Mouse (Mus musculus) urinary bladder, postnatal 36 days (tissue): ENCODE data around the gene A930017K11Rik.
A peak's percentile ranks its signal among the peaks of the same experiment; 100 is the strongest.

Experiments used
- DNase-seq, 2 experiments: peaks; one replicate each; pipeline ENCODE4 v3.0.0; 2022; ENCODE audit warnings: low spot score in 2 of 2, mixed read lengths in 1 of 2

Gene A930017K11Rik

DNA sequence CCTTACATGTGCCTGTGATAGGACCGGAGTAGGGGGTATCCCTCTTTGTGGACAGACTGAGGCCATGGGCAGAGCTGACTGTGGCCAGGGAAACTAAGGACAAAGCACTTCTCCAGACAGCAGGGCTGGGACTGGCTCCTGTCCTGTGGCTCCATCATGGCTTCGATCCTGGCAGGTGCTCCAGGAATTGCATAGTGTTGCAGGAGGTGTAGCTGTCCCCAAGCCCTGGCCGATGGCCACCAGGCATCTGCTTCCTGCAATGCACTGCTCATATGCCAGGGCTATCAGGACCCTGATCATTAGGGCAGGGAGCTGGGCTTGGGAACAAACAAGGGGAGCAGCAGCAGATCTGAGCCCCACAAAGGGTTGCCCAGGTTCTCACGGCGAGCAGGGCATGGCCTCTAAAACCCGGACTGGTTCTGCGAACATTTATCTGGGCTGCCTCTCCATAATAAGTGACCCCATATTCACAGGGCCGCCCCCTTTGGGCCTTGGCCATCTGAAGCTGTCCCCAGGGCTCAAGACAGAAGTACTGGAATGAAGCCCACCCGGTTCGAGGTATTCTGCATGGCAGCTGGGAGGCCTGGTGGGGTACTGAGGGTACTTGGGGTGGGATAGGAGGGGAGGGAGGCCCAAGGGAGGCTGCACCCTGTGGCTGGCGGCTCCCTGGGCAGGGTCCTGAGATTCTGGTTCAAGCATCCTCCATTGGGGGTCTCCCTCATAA is 6.6 kb upstream of the A930017K11Rik start:
- DNase-seq, result no peak

DNA sequence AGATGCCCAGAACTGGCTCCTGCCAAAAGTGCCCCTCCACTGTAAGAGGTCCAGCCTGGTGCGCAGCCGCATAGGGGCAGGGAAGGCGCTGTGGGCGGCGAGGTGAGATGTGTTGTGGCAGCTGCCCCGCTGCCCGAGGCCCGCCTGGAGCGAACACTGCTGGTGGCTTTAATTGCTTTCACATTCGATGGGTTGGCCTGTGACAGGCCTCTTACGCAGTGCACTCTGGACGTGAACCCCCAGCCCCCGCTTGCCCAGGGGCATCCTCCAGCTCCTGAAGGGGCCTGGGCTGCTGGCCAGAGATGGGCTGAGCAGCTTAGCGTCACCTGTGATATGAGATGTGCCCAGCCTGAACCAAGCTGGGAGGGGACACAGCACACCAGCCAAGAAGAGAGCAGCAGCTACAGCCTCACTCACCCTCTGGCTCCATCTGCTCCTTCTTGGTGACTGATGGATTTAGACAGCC is 5.3 kb upstream of the A930017K11Rik start:
- no peak for DNase-seq

DNA sequence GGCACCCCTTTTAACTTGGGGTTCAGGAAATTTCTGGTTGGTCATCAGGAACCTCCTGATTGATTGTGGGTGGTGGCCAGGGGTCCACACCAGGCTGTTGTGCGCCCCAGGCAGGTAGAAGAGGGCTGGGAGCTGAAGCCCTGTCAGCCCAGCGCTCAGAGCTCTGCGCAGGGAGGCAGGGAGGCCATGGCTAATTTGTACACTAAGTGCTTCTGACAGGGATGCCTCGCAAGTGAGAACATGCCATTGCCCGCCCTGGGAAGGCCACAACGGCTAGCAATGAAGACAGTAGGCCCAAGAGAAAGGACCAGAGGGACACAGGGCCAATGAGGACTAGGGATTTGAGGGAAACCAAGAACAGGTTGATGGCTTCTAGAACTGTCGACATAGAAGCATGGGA is 4.3 kb upstream of the A930017K11Rik start:
- no peak for DNase-seq

DNA sequence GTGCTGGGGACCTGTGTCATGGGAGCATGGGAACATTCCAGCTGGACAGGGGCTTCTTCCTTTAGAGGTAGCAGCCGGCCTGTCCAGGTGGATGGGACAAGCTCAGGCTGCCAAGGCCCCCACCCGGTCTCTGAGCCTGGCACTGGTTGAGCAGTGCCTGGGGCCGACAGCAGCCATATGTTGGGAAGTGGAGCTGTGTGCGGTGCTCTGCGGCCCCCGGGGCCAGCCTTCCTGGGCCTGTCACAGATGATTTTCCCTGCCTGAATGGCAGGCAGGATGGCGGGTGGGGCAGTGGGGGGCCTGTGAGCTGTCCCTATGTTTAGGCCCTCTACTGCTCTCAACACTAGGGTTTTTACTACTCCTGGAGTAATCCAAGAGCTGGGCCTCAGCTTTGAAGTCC is 3.8 kb upstream of the A930017K11Rik start:
- no peak for DNase-seq

DNA sequence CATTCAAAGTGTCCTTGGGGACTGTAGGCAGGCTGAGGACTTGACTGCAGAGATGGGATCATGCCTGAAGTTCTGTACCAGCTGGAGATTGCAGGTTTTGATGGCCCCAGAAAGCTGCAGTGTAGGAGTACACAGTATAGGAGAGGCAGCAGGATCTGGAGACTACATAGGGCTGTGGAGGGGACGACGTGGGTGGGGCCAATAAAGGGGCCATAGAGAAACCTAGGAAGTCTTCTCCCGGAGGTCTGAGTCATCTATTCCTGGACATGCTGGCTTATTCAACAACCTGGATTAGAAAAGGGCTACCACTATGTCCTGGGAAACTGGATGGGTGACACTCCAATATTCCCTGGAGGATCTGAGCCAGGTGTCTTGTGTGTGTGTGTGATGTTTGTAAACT is 3.4 kb upstream of the A930017K11Rik start:
- DNase-seq, result no peak

DNA sequence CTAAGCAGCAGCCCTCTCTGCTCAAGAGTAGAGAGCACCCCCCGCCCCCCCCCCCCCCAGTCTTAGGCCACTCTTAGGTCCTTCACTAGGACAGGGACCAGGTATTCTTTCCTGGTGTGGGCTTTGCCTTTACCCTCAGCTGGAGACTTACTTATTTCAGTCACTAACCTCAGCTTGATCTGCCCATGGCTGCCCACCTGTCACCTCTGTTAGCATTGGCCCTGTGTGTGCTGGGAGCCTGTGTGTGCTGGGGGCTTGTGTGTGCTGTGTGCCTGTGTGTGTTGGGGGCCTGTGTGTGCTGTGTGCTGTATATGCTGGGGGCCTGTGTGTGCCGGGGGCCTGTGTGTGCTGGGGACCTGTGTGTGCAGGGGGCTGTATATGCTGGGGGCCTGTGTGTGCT is 2.3 kb upstream of the A930017K11Rik start:
- DNase-seq, result no peak

DNA sequence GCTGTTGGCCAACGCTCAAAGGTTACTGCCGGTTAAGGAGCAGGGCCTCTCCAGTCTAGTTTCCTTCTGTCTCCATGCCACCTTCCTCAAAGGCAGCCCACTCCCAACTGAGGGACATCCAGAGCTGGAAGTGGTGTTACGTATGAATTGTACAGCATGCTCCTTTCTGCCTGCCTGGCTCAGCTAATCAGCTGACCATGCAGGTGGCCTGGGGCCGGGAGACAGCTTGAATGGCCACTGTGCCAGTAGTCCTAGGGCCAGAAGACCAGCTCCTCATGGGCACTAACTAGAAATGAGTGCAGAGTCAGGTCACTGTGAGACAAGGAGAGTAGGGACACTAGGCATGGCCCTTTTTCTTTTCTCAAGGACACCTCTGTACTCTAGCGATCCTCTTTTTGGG is 796 bp upstream of the A930017K11Rik start:
- no peak for DNase-seq

DNA sequence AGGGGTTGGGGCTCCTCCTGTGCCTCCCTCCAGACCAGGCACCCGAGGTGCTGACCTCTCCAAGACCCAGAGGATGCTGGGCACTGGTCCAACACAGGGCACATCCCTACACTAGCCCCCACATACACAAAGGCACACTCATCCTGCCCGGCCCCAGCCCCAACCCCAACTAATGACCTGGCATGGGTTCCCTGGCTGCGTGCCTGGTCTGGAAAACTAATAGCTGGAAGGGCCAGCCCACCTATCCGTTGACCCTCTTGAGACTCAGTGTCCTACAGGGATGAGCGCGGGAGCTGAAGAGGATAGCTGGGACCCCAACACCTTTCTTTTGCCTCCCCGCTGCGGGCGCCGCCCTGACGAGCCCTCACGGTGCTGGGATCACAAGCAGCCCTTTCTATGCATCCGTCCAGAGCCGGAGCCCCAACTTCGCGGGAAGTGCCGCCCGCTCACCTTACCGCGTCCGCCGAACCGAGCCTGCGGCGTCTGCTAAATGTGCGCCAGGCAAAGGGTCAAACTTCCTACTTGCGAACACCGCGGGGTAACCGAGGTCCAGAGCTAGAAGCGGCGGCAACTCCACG is 1.1 kb downstream of the A930017K11Rik start:
- no peak for DNase-seq

DNA sequence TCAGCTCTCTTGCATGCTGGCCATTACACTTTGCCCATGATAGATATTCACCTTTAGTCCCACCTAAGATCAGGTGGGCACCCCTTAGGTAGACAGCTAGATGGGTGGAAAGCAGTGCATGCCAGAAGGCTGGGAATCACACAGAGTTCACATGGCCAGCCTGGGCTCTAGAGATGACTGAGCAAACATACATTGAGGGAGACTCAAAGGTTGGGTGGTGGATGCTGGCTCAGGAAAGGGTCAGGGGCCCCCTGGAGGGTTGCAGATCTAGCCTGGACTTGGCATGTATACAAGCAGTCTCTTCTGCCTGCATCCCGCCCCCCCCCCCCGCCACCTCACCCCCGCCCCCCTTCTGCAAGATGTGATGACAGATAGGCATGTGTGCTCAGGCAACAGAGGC is 1.7 kb downstream of the A930017K11Rik start:
- no peak for DNase-seq

DNA sequence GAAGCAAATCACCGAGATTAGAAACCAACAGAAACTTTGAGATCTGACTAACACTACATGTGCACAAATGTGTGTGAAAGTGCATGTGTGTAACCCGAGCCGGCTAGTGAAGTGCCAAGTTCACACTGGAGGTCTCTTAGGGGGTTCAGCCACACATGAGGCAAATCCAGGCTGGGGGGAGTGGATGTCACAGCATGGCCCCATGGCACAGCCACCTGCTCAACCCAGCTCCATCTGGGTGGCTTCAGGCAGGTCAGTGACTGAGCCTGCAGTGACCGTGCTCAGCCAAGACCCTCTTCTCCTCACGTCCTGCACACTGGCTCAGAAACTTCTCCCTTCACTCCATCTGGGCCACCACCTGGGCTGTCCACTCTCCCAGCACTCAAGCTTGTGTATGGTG is 2.4 kb downstream of the A930017K11Rik start:
- DNase-seq, result no peak

DNA sequence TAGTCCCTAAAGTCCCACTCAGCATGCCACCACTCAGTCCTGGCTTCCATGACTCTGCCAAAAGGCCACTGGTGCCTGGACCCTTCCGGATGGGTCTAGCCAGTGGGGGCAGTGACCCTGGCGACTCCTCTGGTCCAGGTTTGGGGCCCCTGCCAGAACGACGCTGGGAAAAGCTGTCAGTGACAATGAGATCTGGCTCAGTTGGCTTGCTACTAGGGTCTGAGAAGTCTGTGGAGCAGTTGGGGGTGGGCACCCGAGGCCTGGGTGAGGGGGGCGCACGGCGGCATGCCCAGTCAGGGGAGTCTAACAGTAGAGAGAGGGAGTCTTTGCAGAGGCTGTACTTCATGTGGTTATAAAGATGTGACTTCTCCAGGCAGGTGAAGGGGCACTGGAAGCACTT is 4.3 kb downstream of the A930017K11Rik start:
- DNase-seq, result no peak

DNA sequence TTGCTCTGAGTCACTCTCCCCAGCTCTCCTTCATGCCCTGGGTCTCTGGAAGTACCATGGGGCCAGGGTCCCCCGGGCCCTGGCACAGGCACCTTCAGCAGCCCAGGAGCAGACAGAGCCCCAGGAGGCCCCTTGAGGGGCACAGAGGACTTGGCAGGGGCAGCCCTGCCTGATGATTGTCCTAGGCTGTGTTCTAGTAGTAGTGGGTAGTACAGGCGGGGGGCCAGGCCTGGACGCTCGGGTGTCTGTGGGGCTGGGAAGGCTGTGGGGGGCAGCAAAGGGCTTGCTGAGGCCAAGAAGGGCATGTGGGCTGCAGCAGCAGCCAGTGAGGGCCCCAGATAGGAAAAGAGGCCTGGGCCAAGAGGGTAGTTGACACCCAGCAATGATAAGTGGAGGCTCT is 4.8 kb downstream of the A930017K11Rik start:
- no peak for DNase-seq

DNA sequence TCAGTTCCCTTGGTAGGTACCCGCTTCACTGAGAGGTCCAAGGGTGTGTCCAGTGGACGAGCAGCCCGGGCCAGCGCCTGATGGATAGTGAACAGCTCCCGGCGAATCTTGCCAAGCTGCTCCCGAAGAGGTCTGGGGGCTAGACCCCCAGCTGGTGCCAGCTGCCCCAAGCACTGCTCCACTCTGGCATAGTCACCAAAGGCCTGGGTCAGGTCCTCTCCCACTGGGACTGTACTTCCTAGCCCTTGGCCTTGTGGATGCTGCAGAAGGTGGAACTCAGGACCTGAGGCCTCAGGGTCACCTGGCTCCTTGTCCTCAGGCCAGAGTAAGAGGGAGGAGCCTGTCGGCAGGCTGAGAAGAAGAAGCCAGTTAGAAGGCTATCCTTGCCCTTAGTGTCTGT is 5.5 kb downstream of the A930017K11Rik start:
- no peak for DNase-seq

DNA sequence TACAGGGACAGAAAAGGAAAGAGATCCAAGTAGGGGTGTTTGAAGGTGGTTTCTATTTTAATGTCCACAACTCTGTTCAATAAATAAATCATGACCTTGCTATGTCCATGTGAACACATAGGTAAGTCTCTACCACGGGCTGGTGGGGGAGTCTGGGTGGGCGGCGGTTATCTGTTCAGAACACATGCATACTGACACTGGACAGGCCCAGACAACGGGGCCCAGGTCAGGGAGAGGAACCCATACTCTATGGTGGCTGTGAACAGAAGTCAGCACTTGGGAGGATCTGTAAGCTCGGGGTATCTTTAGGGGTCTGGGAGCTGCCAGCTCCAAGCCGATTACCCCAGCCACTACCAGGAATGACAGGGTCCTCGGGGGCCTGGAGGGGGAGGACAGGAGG is 6.0 kb downstream of the A930017K11Rik start:
- no peak for DNase-seq

DNA sequence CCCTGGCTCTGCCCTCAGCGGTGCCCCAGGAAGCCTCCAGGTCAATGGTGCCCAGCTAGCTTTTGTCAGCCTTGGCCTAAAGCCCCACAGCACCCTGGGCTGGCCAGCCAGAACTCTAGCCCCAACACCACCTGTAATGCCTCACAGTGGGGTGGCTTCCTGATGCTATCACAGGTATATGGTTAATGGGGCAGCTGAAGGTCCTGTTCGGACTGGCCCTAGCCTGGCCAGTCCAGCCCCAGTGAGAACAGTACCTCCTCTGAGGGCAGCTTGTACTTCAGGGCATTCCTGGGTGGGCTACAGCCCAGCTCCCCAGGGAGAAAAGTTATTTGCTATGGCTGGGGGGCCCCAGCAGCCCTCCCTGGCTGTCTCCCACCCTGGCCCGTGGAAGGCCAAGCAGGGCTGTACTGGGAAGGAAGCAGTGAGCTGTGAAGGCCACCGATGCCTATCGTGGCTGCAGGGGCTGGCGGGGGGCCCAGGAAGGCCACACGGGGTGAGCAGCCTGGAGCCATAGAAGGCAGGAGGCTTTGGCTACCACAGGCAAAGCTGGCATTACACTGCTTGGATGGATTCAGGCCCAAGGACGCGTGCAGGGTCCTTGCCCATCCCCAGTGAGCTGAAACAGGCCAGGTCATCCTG is 6.7 kb downstream of the A930017K11Rik start:
- DNase-seq, result no peak

DNA sequence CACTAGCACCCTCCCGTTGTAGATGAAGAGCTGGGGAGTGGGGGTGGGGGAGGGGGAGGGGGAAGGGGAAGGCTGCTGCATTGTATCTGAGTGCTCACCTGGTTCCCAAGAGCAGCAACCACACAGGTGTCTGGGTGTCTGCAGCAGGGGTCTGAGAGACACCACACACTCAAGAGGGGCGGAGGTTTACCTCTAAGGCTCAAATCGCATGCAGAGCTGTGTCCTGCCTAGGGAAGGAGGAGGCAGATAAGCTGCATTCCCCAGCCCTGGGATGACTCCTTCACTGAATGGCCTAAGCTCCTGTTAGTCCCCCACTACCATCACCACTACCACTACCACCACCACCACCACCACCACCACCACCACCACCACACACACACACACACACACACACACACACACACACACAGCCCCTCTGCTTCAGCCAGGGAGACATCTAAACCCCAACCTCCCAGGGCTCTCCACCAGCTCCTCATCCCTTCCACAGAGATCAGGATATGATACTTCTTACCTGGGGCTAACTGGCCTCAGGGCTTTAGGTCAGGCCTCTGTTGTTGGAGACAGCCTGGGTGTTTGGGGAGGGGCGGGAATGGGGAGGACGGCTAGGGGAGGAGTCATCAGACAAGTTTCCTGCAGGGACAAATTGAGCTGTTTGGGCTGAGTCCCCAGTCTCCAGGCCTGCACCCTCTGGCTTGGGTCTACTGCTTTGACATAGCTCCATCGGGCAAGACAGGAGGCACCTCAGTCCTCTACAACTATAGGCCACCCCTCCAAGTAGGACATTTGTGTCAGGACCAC is 7.8 kb downstream of the A930017K11Rik start, which contains the start of the genes Pigq and Nhlrc4:
Pigq (minus strand) TSS at position 571 of the 798 bp plus-strand sequence.
Nhlrc4 (minus strand) TSS at position 596 of the 798 bp plus-strand sequence.
- DNase-seq, result no peak

DNA sequence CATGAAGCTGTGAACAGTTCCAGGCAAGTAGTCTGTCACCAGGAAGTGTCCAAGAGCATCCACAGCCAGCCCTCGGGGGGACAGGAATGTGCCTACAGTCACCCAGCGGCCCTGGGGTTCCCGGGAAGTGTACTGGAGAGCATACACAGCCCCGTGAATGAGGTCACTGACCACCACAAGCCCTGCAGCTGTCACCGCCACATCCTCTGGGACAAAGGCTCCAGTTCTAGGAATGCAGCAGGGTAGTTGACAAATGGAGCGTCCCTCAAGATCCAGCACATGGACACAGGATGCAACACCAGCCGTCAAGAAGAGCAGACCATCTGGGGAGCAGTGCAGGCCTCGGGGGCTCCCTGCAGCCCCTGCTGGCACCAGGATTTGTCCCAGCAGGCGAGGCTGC is 8.6 kb downstream of the A930017K11Rik start:
- no peak for DNase-seq

DNA sequence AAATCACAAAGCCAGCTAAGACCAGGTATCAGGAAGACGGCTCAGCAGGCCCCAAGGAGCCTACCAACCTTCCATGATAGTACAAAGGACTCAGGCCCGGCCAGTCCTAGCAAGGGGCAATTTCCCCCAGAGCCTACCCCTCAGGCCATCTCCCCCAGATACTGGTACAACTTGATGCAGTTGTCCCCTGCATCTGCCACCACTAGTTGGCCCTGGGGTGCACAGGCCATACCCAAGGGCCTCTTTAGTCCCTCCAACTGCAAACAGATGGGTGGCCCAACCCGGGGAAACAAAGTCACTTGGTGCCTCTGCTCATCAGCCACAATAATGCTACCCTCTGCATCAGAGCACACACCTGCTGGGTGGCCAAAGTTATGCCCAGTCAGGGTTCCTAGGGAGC is 9.1 kb downstream of the A930017K11Rik start:
- DNase-seq, result no peak

DNA sequence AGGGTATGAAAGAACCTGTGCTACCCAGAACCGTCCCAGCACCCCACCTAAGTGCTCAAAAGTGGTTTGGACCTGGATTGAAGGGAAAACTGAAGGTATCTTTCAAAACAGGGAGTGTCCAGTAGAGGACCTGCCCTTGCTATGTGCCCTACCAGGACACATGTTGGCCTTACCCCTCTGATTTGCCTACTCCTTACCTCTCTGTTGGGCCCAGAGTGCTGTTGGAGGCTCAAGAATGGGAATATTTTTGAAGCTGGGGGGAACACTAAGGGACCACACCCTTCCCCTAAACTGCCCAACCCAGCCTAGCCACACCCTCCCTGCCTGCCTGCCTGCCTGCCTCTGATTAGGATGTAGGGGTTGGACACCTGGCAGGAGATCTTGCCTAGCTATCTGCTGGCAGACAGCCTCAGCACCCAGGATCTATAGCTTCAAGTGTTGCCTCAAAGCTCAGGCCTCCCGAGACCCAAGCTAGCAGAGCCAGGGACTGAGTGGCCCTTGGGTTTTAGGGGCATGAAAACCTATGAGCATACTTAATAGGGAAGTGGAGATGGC is 9.7 kb downstream of the A930017K11Rik start:
- no peak for DNase-seq

DNA sequence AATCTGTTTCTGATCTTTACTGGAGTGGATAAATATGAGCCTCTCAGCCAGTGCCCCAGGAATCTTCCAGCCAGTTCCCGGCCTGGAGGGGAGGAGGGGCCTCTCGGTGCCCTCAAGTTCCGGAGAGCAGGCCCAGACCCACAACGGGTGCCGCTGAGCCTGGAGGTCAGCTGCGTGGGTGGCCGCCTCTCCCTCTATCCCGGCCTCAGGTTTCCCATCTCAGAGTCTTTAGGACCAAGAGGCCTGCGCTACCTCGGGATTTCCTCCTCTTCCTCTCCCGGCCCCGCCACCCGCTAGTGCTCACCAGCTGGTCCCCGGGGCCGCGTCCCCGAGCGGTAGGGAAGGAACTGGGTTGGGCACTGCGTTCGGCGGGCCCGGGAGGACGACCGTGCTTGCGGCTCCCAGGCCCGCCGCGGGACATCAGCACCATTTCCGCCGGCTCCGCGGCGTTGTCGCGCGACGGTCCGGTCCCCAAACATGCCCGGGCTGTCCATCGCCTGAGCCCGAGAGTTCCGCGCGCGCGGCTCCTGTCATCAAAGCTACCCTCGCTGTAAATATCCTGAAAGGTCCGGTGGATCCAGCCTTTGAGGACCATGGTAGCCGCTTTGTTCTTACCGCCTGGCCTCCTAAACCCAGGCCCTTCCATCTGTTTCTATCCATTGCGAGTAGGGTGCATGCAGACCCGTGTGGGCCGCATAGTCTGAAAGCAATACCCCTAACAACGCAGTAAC is 10.7 kb downstream of the A930017K11Rik start:
- DNase-seq, result peak; percentile 72 to 75

DNA sequence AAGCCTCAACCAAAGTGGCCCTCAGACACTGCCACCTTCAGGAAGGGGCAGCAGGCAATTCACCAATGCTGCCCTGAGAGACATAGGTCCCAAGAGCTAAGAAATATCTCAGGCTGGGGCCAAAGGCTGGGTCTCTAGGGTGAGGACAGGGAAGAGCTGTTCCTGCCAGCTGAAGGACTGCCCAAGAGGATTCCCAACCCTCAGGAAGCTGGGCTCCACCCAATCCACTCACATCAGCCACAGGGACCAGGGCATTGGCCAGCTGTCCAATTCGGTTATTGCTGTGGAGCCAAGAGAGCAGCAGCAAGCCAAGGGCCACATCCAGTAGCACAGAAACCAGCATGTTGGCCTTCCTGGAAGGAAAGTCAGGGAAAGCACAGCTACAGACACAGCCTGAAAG is 17.8 kb downstream of the A930017K11Rik start:
- peak in 1 of 2 experiments; percentile 36 for DNase-seq
